Mouse (Mus musculus) hindbrain, embryonic 12.5 days (tissue): Measurements from ENCODE around the gene Zfp692. TPM values are rescaled to one million over a fixed set of nuclear protein-coding genes. Genes with fewer than 3 reads are reported as not detected.

Experiments used
- polyA plus RNA-seq: library from polyadenylated mRNA; unstranded; fragments of >200 nt; fragmentation: Nextera tagmentation; extraction: Ambion mirVana; gene quantifications from 2 replicates; pipeline ENCODE4 v1.2.1, GENCODE M21; 2016

The Zfp692 gene
- polyA plus RNA-seq, 1 experiment from 2014 or later, result 24.5 TPM

Other genes with a start within 250 kb of the Zfp692 start
- gene Gm12248, start 213.9 kb upstream of the Zfp692 start, polyA plus RNA-seq, result 0.14 TPM in 1 of 2 replicates, not detected in the other
- 105 and 109 TPM in 2 replicates for gene Cnot8, start 202.9 kb upstream of the Zfp692 start, polyA plus RNA-seq
- gene Gemin5, start 138.5 kb upstream of the Zfp692 start, polyA plus RNA-seq, result 22.5 and 24.2 TPM in 2 replicates
- gene Mrpl22, start 135.4 kb upstream of the Zfp692 start, polyA plus RNA-seq, result 98.3 and 102 TPM in 2 replicates
- 1.9 and 2.0 TPM in 2 replicates for gene Igtp, start 107.5 kb upstream of the Zfp692 start, polyA plus RNA-seq
- 0.87 and 0.96 TPM in 2 replicates for gene Irgm2, start 107.5 kb upstream of the Zfp692 start, polyA plus RNA-seq
- gene 4930438A08Rik, start 32.3 kb upstream of the Zfp692 start, polyA plus RNA-seq, result 0.17 TPM in 1 of 2 replicates, not detected in the other
- gene Zfp672, start 23.3 kb downstream of the Zfp692 start, polyA plus RNA-seq, result 34.1 and 39.4 TPM in 2 replicates
- gene Sh3bp5l, start 23.7 kb downstream of the Zfp692 start, polyA plus RNA-seq, result 49.1 and 50.7 TPM in 2 replicates
- gene Lypd8, start 72.0 kb downstream of the Zfp692 start, polyA plus RNA-seq, result not detected in 2 replicates
- gene 1810065E05Rik, start 114.0 kb downstream of the Zfp692 start, polyA plus RNA-seq, result not detected in 2 replicates
- gene Gm12253, start 125.5 kb downstream of the Zfp692 start, polyA plus RNA-seq, result not detected in 2 replicates
- gene Lypd9, start 145.9 kb downstream of the Zfp692 start, polyA plus RNA-seq, result not detected in 2 replicates
- not detected in 2 replicates for gene Olfr30, start 155.2 kb downstream of the Zfp692 start, polyA plus RNA-seq
- not detected in 2 replicates for gene Olfr332, start 185.5 kb downstream of the Zfp692 start, polyA plus RNA-seq
- gene Olfr331, start 195.5 kb downstream of the Zfp692 start, polyA plus RNA-seq, result not detected in 2 replicates
- gene Olfr330, start 227.8 kb downstream of the Zfp692 start, polyA plus RNA-seq, result not detected in 2 replicates
- not detected in 2 replicates for gene Olfr329-ps, start 239.4 kb downstream of the Zfp692 start, polyA plus RNA-seq
- not detected in 2 replicates for gene Olfr328, start 248.6 kb downstream of the Zfp692 start, polyA plus RNA-seq